Mouse (Mus musculus): ENCODE data around the gene Gpd2. TPM values are rescaled to one million over a fixed set of nuclear protein-coding genes. Genes with fewer than 3 reads are reported as not detected.

Gpd2 gene
- polyA plus RNA-seq, 1 experiment, result 220 TPM

DNA sequence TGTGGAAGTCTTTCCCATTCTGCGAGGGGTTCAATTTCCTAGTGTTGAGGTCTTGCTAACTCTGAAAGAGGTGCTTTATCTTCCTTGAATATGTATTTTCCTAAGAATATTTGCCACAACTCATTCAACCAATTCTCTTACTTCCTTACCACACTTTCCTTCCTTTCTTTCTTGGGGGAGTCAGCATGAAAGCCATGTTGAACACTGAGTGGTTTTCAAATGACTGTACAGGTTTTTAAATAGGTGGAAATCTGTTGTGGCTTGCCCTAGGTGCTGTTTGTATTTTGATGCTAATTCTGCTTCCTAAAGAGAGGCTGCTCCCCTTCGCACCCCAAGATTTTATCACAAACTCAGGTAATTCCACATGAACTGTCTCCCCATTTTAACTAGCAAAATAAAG is 174.1 kb downstream of the Gpd2 start:
- H3K4me1 ChIP-seq (ENCODE audit: control insufficient read depth, insufficient read depth, low read length), result no peaks in the 10 kb centered on the region
- H3K27ac ChIP-seq (ENCODE audit: control insufficient read depth, insufficient read depth, low read depth, low read length), result no peak overlapping the region
- H3K27me3 ChIP-seq (ENCODE audit: control insufficient read depth, insufficient read depth, low read length), result no peaks in the 10 kb centered on the region
- no peaks in the 10 kb centered on the region for H3K36me3 ChIP-seq (ENCODE audit: control insufficient read depth, insufficient read depth, low read length)
- no peak overlapping the region for H3K4me3 ChIP-seq (ENCODE audit: control insufficient read depth, low read depth, low read length)
- no peak for TF ChIP-seq CTCF (IDR thresholded peaks at IDR 0.05; ENCODE audit: control insufficient read depth, insufficient read depth, insufficient replicate concordance, low read depth, low read length)
- TF ChIP-seq POLR2A (IDR thresholded peaks at IDR 0.05; ENCODE audit: control insufficient read depth, low read depth, low read length), result no peak

DNA sequence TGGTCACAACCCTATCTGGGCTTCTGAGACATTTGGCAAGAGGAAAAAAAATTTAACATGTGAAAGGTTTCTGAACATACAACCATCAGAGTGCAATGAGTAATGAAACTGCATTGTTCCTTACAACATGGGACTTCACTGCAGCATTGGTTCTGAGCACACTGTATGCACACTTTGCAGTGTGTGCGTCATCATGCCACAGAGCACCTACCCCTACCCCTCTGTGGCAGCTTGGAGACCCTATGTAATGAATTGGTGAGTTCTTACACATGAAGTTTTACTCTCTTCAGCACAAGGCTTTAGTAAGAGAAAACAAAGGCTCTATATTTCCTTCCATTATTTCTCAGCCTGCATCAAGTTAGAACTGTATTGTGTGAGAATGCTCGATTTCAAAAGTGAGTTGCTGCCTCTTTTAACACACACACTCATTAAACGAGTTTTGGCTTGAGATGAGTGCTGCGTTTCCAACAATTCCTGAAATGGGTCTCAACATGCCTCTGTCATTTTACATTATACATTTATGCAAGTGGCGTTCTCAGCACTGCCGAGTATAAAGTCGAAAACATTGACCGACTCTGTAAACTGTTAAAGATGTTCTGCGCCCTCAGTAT is 177.2 kb downstream of the Gpd2 start:
- Histone ChIP-seq H3K4me3 (ENCODE audit: control insufficient read depth, low read depth, low read length) (no peak overlapping the region), H3K4me1 (ENCODE audit: control insufficient read depth, insufficient read depth, low read length) (no peaks in the 10 kb centered on the region), H3K27me3 (ENCODE audit: control insufficient read depth, insufficient read depth, low read length) (no peaks in the 10 kb centered on the region), H3K27ac (ENCODE audit: control insufficient read depth, insufficient read depth, low read depth, low read length) (no peak overlapping the region), H3K36me3 (ENCODE audit: control insufficient read depth, insufficient read depth, low read length) (no peaks in the 10 kb centered on the region)
- TF ChIP-seq CTCF (IDR thresholded peaks at IDR 0.05; ENCODE audit: control insufficient read depth, insufficient read depth, insufficient replicate concordance, low read depth, low read length), result no peak
- no peak for TF ChIP-seq POLR2A (IDR thresholded peaks at IDR 0.05; ENCODE audit: control insufficient read depth, low read depth, low read length)

DNA sequence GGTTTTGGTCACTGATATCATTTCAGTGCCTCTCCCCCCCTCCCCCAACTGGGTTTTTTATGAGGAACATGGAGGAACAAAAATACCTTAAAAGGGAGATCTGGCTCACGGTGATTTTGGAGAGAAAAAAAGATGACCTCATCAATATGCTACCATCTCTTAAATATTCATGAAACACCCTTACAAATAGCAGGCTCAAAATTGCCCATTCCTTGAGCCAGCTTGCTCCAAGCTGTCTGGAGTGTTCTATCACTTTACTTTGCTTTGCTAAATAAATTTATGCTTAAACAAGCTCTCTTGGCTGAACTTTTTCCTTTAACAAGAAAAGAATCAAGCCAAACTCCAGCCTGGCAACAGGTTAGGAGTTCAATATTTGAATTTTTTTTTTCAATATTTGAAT is 179.3 kb downstream of the Gpd2 start:
- TF ChIP-seq POLR2A (IDR thresholded peaks at IDR 0.05; ENCODE audit: control insufficient read depth, low read depth, low read length) (no peak), CTCF (IDR thresholded peaks at IDR 0.05; ENCODE audit: control insufficient read depth, insufficient read depth, insufficient replicate concordance, low read depth, low read length) (no peak)

More for the DNA sequence above, 179.3 kb downstream of the Gpd2 start:
- Histone ChIP-seq H3K27me3 (ENCODE audit: control insufficient read depth, insufficient read depth, low read length) (no peaks in the 10 kb centered on the region), H3K4me1 (ENCODE audit: control insufficient read depth, insufficient read depth, low read length) (no peaks in the 10 kb centered on the region), H3K4me3 (ENCODE audit: control insufficient read depth, low read depth, low read length) (no peak overlapping the region), H3K27ac (ENCODE audit: control insufficient read depth, insufficient read depth, low read depth, low read length) (no peak overlapping the region), H3K36me3 (ENCODE audit: control insufficient read depth, insufficient read depth, low read length) (no peaks in the 10 kb centered on the region)

Other genes starting within 250 kb of the Gpd2 start
- gene Nr4a2, start 113.6 kb upstream of the Gpd2 start, polyA plus RNA-seq (2012; rRNA removed), result 0.44 and 0.61 TPM in 2 replicates